Mouse (Mus musculus) CH12.LX (cell line): ENCODE results near the gene Gm5678.

Experiments used
- CTCF ChIP-seq, 2 experiments: IDR thresholded peaks in 1 of 2; conservative IDR thresholded peaks in 1 of 2; 2 replicates each; pipeline ENCODE4 v1.5.1; 2011 to 2012; ENCODE audit warnings: low read depth in 2 of 2, low read length in 2 of 2, improper control_type of control experiment in 1 of 2, inconsistent platforms in 1 of 2, mild to moderate bottlenecking in 1 of 2, moderate library complexity in 1 of 2
- EP300 ChIP-seq: IDR thresholded peaks from 2 replicates; pipeline ENCODE4 v1.6.1; 2011; ENCODE audit warnings: low read length, improper control_type of control experiment
- MAFK ChIP-seq: IDR thresholded peaks from 2 replicates; pipeline ENCODE4 v1.6.1; 2011; ENCODE audit warnings: low read length, improper control_type of control experiment; ENCODE audit not compliant: insufficient replicate concordance
- POLR2A ChIP-seq: IDR thresholded peaks from 2 replicates; pipeline ENCODE4 v1.6.1; 2011; ENCODE audit warnings: low read depth, mild to moderate bottlenecking, improper control_type of control experiment, low read length

DNA sequence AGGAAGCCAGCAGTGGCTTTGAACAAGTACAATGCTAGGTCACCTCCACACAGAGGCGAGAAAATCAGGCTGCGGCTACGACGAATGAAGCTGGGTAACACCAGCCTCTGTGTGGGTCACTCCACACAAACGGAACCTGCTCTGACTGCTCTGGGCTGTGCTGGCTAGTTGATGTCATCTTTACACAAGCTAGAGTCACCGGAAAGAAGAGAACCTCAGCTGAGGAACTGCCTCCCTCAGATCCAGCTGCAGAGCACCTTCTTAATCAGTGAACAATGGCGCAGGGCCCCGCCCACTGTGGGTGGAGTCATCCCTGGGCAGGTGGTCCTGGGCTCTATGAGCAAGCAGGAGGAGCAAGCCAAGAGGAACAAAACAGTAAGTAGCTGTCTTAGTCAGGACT lies 41.5 kb upstream of the Gm5678 start:
- TF ChIP-seq POLR2A (no peak), EP300 (no peak), MAFK (no peak), CTCF (conservative IDR thresholded peaks at IDR 0.05 in 1 of 2, IDR thresholded peaks at IDR 0.05 in 1 of 2; ENCODE audit: low read depth in 2 of 2, low read length in 2 of 2) (no peak)
